Mouse (Mus musculus) heart, embryonic 14.5 days (tissue): ENCODE results near the gene Wnt16. TPM values are rescaled to one million over a fixed set of nuclear protein-coding genes. Genes with fewer than 3 reads are reported as not detected.

ENCODE experiments used
- ATAC-seq: fragments of 200-750 bp; cut with Nextera tagmentation; 2 replicates; pipeline ENCODE4 v1.8.0; 2017; ENCODE audit warnings: low read depth, moderate TSS enrichment; ENCODE audit not compliant: insufficient number of reproducible peaks, insufficient read depth, low FRiP score
- H3K27ac ChIP-seq, 2 experiments: fragments of 200-500 bp in 1 of 2; fragments of 300-500 bp in 1 of 2; sonication (generic) in 1 of 2; replicated peaks in 1 of 2; 2 replicates each; pipeline ENCODE4 v1.5.1; 2012 to 2014; ENCODE audit warnings: low read depth in 2 of 2, low read length in 2 of 2, control low read depth in 1 of 2, mild to moderate bottlenecking in 1 of 2, mixed read lengths in 1 of 2; ENCODE audit not compliant: control insufficient read depth in 1 of 2, insufficient read depth in 1 of 2
- H3K27me3 ChIP-seq: fragments of 300-500 bp; sonication (generic); 2 replicates; pipeline ENCODE4 v1.6.1; 2014; ENCODE audit warnings: mild to moderate bottlenecking, low read length, control low read depth; ENCODE audit not compliant: control insufficient read depth, insufficient read depth
- H3K36me3 ChIP-seq: fragments of 300-500 bp; sonication (generic); 2 replicates; pipeline ENCODE4 v1.6.1; 2014; ENCODE audit warnings: mild to moderate bottlenecking, control low read depth, low read length, mixed read lengths; ENCODE audit not compliant: control insufficient read depth, insufficient read depth
- H3K4me1 ChIP-seq, 2 experiments: fragments of 200-500 bp in 1 of 2; fragments of 300-500 bp in 1 of 2; sonication (generic) in 1 of 2; 2 replicates each; pipeline ENCODE4 v1.6.1; 2012 to 2014; ENCODE audit warnings: low read length in 2 of 2, control low read depth in 1 of 2, mixed read lengths in 1 of 2; ENCODE audit not compliant: control insufficient read depth in 2 of 2, insufficient read depth in 2 of 2
- H3K4me2 ChIP-seq: fragments of 300-500 bp; sonication (generic); 2 replicates; pipeline ENCODE4 v1.6.1; 2014; ENCODE audit warnings: mild to moderate bottlenecking, low read length
- H3K4me3 ChIP-seq, 2 experiments: fragments of 200-500 bp in 1 of 2; fragments of 300-500 bp in 1 of 2; sonication (generic) in 1 of 2; 2 replicates each; pipeline ENCODE4 v1.5.1; 2012 to 2014; ENCODE audit warnings: low read length in 2 of 2, mild to moderate bottlenecking in 2 of 2, control low read depth in 1 of 2, low read depth in 1 of 2, moderate library complexity in 1 of 2; ENCODE audit not compliant: control insufficient read depth in 1 of 2, insufficient read depth in 1 of 2
- H3K9ac ChIP-seq: fragments of 300-500 bp; sonication (generic); 2 replicates; pipeline ENCODE4 v1.6.1; 2014; ENCODE audit warnings: mild to moderate bottlenecking, low read length
- H3K9me3 ChIP-seq: fragments of 300-500 bp; sonication (generic); 2 replicates; pipeline ENCODE4 v1.6.1; 2016; ENCODE audit warnings: low read length, control low read depth; ENCODE audit not compliant: control insufficient read depth
- WGBS: fragments of 180-500 bp; shearing (Covaris S2); extraction: QIAGEN DNeasy Blood & Tissue Kit; methylation state at CpG from one replicate; pipeline ENCODE4 v1.1.7; 2014; 5-methylcytosine and 5-hydroxymethylcytosine counted together
- polyA plus RNA-seq: library from polyadenylated mRNA; unstranded; fragments of >200 nt; fragmentation: Nextera tagmentation; extraction: Ambion mirVana; gene quantifications from 2 replicates; pipeline ENCODE4 v1.2.1, GENCODE M21; 2014

The Wnt16 gene
- polyA plus RNA-seq, 1 experiment from 2014 or later: 2.4 TPM

DNA sequence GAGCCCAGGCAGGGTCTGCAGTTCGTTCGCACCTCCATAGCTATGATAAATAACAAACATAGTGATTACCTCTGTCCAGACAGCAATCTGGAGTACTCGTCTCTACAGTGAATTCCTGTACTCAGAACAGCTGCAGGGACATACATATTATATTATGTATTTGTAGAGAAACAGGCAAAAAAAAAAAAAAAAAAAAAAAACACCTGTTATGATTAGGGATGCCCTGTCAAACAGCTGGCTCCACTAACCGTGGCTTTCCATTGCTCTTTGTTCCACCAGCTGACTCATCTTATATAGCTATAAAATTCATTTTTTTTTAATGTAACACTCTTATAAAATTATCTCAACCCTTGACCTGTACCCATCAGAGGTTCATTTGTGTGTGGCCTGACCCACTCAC lies 38.3 kb downstream of the Wnt16 start:
- ATAC-seq: no peak
- Histone ChIP-seq H3K27ac (no peak overlapping the region), H3K27me3 (no peaks in the 10 kb centered on the region), H3K36me3 (peaks cover 21% of the 10 kb centered on the region), H3K4me3 (no peak overlapping the region), H3K4me1 (peaks cover 2 to 16% of the 10 kb centered on the region in 2 experiments), H3K9ac (no peak overlapping the region), H3K4me2 (no peak overlapping the region), H3K9me3 (no peaks in the 10 kb centered on the region)
- 79% methylated on average over 4 of the region's 4 CpGs for WGBS

DNA sequence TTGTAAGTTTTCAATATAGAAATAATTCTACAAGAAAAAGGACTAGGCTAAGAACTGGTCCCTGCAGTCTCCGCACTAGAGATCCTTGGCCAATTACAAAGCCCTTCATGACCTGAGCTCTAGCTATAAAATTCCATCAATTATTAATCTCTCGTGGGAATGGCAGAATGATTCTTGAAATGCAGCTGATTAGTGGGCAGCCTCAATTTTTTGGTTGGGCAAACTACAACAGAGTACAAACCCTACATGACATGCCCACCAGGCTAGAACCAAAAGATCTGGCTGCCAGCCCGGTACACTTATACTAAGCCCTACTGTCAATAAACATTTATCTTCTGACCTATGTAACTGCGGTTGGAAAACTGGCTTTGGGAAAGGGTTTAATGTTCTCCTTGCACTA lies 39.1 kb downstream of the Wnt16 start:
- Histone ChIP-seq H3K4me1 (peaks cover 2 to 16% of the 10 kb centered on the region in 2 experiments), H3K27ac (no peak overlapping the region), H3K9me3 (no peaks in the 10 kb centered on the region), H3K9ac (no peak overlapping the region), H3K27me3 (no peaks in the 10 kb centered on the region), H3K36me3 (peaks cover 17% of the 10 kb centered on the region; the same call in 1 of the 2 replicates), H3K4me3 (no peak overlapping the region), H3K4me2 (no peak overlapping the region)
- 57% methylated on average over 4 of the region's 4 CpGs for whole genome bisulfite sequencing
- no peak for ATAC-seq

DNA sequence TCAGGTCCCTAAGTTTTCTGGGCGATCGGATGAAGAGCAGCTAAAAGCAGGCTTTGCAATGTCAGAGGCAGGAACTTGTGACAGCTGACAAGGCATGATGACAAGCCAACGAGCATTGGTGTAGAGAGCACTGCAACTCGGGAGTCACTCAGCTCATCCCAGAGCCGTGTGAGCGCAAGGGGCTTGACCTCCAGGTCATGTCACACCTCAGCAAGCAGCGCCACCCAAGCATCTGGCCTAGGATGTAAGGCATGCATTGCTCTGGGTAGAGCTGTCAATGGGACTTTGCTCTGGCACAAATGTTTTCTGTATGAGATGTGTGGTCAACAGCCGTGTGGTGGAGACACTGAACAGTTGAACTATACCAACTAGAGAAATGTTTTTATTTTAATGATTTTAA lies 39.9 kb downstream of the Wnt16 start:
- WGBS: 52% methylated on average over 8 of the region's 8 CpGs
- no peak for ATAC-seq
- no peaks in the 10 kb centered on the region for H3K9me3 ChIP-seq

DNA sequence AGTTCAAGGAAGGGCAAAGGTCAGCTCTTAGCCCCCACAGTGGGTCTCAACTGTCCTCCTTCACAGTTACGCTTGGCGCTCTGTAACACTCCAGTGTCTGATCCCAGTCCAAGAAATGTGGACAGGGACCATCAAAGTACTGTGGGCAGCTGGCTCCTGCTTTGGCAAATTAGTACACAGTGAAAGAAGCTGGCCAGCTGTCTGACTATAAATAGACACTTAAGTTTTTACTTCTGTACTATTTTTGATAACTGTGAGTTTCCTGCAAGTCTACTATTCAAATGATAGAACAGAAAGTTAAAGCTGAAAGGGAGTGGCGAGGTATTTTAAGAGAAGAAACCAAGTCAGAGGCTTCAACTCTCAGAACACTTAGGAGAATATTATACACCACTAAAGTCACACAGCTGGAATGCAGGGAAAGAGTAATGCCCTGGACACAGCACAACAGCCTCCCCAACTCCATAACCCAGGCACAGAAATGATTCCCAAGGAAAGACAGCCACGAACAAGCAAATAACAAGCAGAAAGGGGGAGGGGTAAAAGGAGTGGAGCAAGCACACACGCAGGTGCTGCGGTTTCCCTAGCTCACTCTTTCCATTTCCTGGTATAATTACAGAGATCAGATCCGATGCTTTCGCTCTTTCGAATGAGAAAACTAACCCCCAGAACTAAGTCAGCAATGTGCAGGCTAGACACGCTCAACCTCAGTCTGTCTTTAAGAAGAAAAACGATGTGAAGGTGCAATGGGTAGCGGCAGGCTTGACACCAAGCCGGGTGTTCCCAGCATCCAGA lies 42.3 kb downstream of the Wnt16 start:
- no peak for ATAC-seq
- 82% methylated on average over 13 of the region's 13 CpGs for WGBS

More for the DNA sequence above, 39.9 kb downstream of the Wnt16 start:
- no peak overlapping the region for H3K9ac ChIP-seq
- H3K4me3 ChIP-seq: no peak overlapping the region
- peaks cover 2 to 16% of the 10 kb centered on the region in 2 experiments for H3K4me1 ChIP-seq
- H3K4me2 ChIP-seq: no peak overlapping the region
- peaks cover 17% of the 10 kb centered on the region; the same call in 1 of the 2 replicates for H3K36me3 ChIP-seq
- no peak overlapping the region for H3K27ac ChIP-seq
- H3K27me3 ChIP-seq: no peaks in the 10 kb centered on the region

DNA sequence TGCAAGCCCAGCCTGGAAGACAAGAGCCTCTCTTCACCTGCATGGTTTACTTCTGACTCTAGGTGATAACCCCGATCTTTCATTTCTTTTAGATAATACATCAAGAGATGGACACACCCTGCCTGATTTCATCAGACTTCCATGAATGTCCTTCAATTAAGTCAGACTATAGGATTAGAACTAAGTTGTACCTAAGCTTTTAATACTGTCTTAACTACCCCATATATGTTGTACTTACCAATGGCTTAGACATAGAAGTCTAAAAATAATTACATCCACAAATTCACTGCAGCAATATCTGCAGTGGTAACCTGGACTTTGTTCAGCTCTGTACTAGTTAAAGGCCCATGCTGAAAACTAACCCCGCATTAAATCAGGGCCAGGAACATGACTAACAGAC lies 44.5 kb downstream of the Wnt16 start:
- Histone ChIP-seq H3K9me3 (no peaks in the 10 kb centered on the region), H3K27me3 (no peaks in the 10 kb centered on the region), H3K4me3 (no peak overlapping the region), H3K9ac (no peak overlapping the region), H3K4me1 (peaks cover 2 to 13% of the 10 kb centered on the region in 2 experiments; a peak in 3 of 4 replicates), H3K27ac (no peak overlapping the region), H3K36me3 (peaks cover 10% of the 10 kb centered on the region; the same call in 1 of the 2 replicates), H3K4me2 (no peak overlapping the region)
- 93% methylated on average over 2 of the region's 2 CpGs for WGBS
- no peak for ATAC-seq

More for the DNA sequence above, 42.3 kb downstream of the Wnt16 start:
- Histone ChIP-seq H3K27ac (no peak overlapping the region), H3K27me3 (no peaks in the 10 kb centered on the region), H3K4me2 (no peak overlapping the region), H3K4me3 (no peak overlapping the region), H3K36me3 (peaks cover 9% of the 10 kb centered on the region; the same call in 1 of the 2 replicates), H3K4me1 (peaks cover 2 to 16% of the 10 kb centered on the region in 2 experiments), H3K9me3 (no peaks in the 10 kb centered on the region), H3K9ac (no peak overlapping the region)

DNA sequence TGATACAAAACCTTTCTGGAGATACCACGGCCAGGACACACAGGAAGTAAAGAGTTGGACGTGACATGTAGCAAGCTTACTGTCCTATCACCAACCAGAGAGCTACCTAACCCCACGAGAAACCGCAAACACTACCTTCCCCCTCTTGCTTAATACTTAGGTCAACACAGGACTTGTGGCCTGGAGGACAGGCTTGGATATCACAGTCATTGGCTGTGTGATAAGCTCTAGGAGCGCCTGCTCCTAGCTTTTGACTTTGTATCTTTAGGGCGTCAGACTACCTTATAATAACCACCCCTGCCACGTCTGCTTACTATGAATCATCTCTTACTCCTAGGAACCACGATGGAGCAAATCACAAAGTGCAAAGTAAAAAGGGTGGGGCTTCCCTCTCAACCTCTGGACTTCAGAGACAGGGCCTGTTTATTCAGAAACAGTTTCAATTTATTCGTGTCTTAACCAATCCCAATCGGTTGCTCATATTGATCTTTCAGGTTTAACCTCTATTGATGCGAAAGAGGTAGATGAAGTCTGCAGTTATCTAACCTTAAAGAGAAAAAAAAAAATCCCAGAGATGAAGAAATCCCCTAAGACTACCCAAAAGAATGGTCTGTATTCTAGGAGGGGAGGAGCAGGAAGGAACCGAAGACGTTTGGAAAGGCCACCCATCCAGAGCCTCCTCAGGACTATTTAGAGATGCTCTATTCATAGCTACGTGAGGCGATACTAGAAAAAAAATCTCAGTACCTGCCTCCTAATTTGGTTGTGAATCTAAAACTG lies 51.9 kb downstream of the Wnt16 start:
- ATAC-seq: no peak
- Histone ChIP-seq H3K4me2 (no peak overlapping the region), H3K9me3 (no peaks in the 10 kb centered on the region), H3K9ac (no peak overlapping the region), H3K27me3 (no peaks in the 10 kb centered on the region), H3K27ac (no peak overlapping the region), H3K36me3 (peaks cover 13% of the 10 kb centered on the region), H3K4me1 (peaks cover 2 to 15% of the 10 kb centered on the region in 2 experiments; a peak in 3 of 4 replicates), H3K4me3 (no peak overlapping the region)
- 78% methylated on average over 15 of the region's 15 CpGs for WGBS

DNA sequence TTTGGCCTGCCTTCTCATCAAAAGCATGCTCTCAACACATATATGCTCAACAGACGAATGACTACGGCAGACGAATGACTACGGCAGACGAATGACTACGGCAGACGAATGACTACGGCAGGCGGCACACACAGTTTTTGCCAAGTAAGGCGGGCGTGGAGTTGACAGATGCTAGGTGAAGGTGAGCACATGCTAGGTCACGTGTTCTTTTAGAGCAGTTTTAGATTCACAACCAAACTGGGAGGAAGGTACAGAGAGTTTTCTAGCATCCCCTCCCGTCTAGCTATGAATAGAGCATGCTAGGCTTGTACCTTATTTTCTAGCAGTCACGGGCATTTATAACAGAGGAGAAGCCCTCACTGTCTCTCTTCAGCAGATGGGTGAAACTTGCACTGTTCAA lies 52.8 kb downstream of the Wnt16 start:
- no peak overlapping the region for H3K4me3 ChIP-seq
- H3K36me3 ChIP-seq: peaks cover 12% of the 10 kb centered on the region
- ATAC-seq: no peak
- no peaks in the 10 kb centered on the region for H3K9me3 ChIP-seq
- peaks cover 2 to 16% of the 10 kb centered on the region in 2 experiments; a peak in 3 of 4 replicates for H3K4me1 ChIP-seq
- WGBS: 90% methylated on average over 14 of the region's 14 CpGs
- H3K4me2 ChIP-seq: no peak overlapping the region
- H3K27me3 ChIP-seq: no peaks in the 10 kb centered on the region
- no peak overlapping the region for H3K27ac ChIP-seq
- no peak overlapping the region for H3K9ac ChIP-seq
